Mouse (Mus musculus) C2C12 (cell line): ENCODE measurements at regions not wholly inside any gene's neighbourhood (a gene's known extent, or its start where the extent isn't known, plus 50 kb on each side); places are given as distances from the start of the nearest gene placed in this dataset.

Experiments used
- CEBPB ChIP-seq: IDR thresholded peaks from one replicate; pipeline ENCODE4 v1.6.1; 2011; ENCODE audit warnings: low read depth, mild to moderate bottlenecking, control low read depth, moderate library complexity
- CTCF ChIP-seq: IDR thresholded peaks from one replicate; pipeline ENCODE4 v1.5.1; 2011; ENCODE audit not compliant: control insufficient read depth, insufficient read depth, insufficient read length
- FOSL1 ChIP-seq: IDR thresholded peaks from one replicate; pipeline ENCODE4 v1.8.0; 2011; ENCODE audit warnings: mild to moderate bottlenecking, low read length; ENCODE audit not compliant: poor library complexity, insufficient read depth, severe bottlenecking
- MAX ChIP-seq: IDR thresholded peaks from one replicate; pipeline ENCODE4 v1.6.1; 2011; ENCODE audit warnings: mild to moderate bottlenecking, control low read depth
- MYOD1 ChIP-seq: IDR thresholded peaks from one replicate; pipeline ENCODE4 v1.6.1; 2011; ENCODE audit warnings: low read depth; ENCODE audit not compliant: control insufficient read depth, insufficient read length
- MYOG ChIP-seq: IDR thresholded peaks from one replicate; pipeline ENCODE4 v1.6.1; 2011; ENCODE audit not compliant: control insufficient read depth, insufficient read length; ENCODE audit errors: extremely low read depth
- USF1 ChIP-seq: IDR thresholded peaks from one replicate; pipeline ENCODE4 v1.6.1; 2011; ENCODE audit warnings: low read depth, mild to moderate bottlenecking, control low read depth, moderate library complexity

DNA sequence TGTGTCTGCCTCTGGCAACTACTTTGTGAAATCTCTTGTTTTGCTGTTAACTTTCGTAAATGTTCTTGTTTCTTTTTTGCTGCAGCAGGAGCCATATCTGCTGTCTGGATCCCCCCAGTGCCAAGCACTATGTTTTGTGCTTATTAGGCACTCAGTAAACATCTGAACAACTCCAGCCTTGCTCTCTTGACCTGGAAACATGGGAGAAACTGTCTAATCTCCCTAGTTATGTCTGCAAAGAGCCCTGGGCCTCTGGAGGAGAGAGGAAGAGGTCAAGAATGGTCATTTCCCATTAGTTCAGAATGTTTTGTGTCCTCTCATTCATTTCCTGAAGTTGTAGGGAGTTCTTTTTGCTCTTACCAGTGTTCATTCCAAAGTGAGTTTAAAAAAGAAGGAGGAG, 93.1 kb upstream of the Tcf21 start:
- TF ChIP-seq CTCF (no peak), CEBPB (no peak), MAX (no peak), USF1 (no peak), MYOD1 (no peak), MYOG (no peak), FOSL1 (no peak)
